8 mouse cellular contexts compared by ENCODE assay signal in genomic region chr11:77514832-77515636, GRCm38 (mm10). TPM values are rescaled to one million over a fixed set of nuclear protein-coding genes. Genes with fewer than 3 reads are reported as not detected.
A peak's percentile ranks its signal among the peaks of the same experiment; 100 is the strongest.
DNase-seq lines count a peak whose midpoint lies in the region; ATAC-seq and TF ChIP-seq lines count a peak whose summit lies in the region.

Abhd15 (plus strand) TSS chr11:77515121.

- H3K4me1 ChIP-seq in ES-Bruce4 (ENCODE audit: control insufficient read depth, insufficient read depth, low read length), result peaks cover 2% of the 10 kb centered on the region
- H3K4me1 ChIP-seq in heart, embryonic 16.5 days (ENCODE audit: control insufficient read depth, insufficient read depth, low read length), result peaks cover 25% of the 10 kb centered on the region

- no peak for TF ChIP-seq CTCF in ES-Bruce4 (IDR thresholded peaks at IDR 0.05; ENCODE audit: low read depth, low read length)

- peaks cover 3% of the 10 kb centered on the region; the same call in 1 of the 2 replicates for H3K27me3 ChIP-seq in ES-Bruce4 (ENCODE audit: control insufficient read depth, insufficient read depth, low read length, poor library complexity, severe bottlenecking)
- H3K27me3 ChIP-seq in heart, embryonic 16.5 days (ENCODE audit: control insufficient read depth, insufficient read depth, low read length), result peaks cover 4% of the 10 kb centered on the region; the same call in 1 of the 2 replicates

- peak within 1 kb of the TSS; percentile 98 for H3K4me2 ChIP-seq in heart, embryonic 16.5 days (ENCODE audit: low read depth, low read length)

- peak within 1 kb of the TSS; percentile 78 for H3K9ac ChIP-seq in ES-Bruce4 (ENCODE audit: low read depth, poor library complexity, severe bottlenecking)
- H3K9ac ChIP-seq in heart, embryonic 16.5 days (ENCODE audit: low read length), result peak within 1 kb of the TSS; percentile 78

- under 1% methylated on average over 72 of the region's 72 CpGs for WGBS in heart, embryonic 16.5 days

- TF ChIP-seq EP300 in ES-Bruce4 (IDR thresholded peaks at IDR 0.05; ENCODE audit: insufficient read depth, low read depth, low read length), result no peak

- no peaks in the 10 kb centered on the region for H3K36me3 ChIP-seq in ES-Bruce4 (ENCODE audit: control insufficient read depth, insufficient read depth, low read length, poor library complexity, severe bottlenecking)
- no peaks in the 10 kb centered on the region for H3K36me3 ChIP-seq in heart, embryonic 16.5 days (ENCODE audit: control insufficient read depth, insufficient read depth)

- H3K4me3 ChIP-seq in ES-Bruce4 (ENCODE audit: low read depth, low read length), result peak within 1 kb of the TSS; percentile 63
- H3K4me3 ChIP-seq in heart, embryonic 16.5 days (ENCODE audit: low read length), result peak within 1 kb of the TSS; percentile 74

- no peak within 1 kb of the TSS for H3K27ac ChIP-seq in ES-Bruce4 (ENCODE audit: insufficient read depth, low read length)
- peak within 1 kb of the TSS; percentile 58 for H3K27ac ChIP-seq in heart, embryonic 16.5 days (ENCODE audit: low read length)

- H3K9me3 ChIP-seq in ES-Bruce4 (replicated peaks; ENCODE audit: control insufficient read depth, insufficient read depth, low read length, poor library complexity, severe bottlenecking), result no peaks in the 10 kb centered on the region
- H3K9me3 ChIP-seq in heart, embryonic 16.5 days (replicated peaks; ENCODE audit: control insufficient read depth, low read length), result no peaks in the 10 kb centered on the region

- DNase-seq in adrenal gland, postnatal 4 days (ENCODE audit: low spot score in 2 of 2), result peak; percentile 67 to 77
- peak; percentile 91 for DNase-seq in kidney, postnatal 14 days
- DNase-seq in lung, postnatal 25 days (ENCODE audit: low spot score), result peak; percentile 85
- peak; percentile 92 for DNase-seq in retina, postnatal 1 day
- DNase-seq in urinary bladder, postnatal 25 days (ENCODE audit: low spot score), result peak; percentile 60

- TF ChIP-seq POLR2A in ES-Bruce4 (IDR thresholded peaks at IDR 0.05; ENCODE audit: insufficient read depth, low read length), result no peak

- peak; percentile 2; the same call in 1 of the 2 replicates for ATAC-seq in erythroblast, adult 5-6 weeks (replicated peaks; ENCODE audit: low FRiP score, poor library complexity, severe bottlenecking)
- ATAC-seq in heart, embryonic 16.5 days (replicated peaks; ENCODE audit: extremely low read depth, insufficient read depth, low FRiP score), result peak; percentile 44

RNA-seq across cellular contexts. Expression of gene Abhd15, which starts in this region (rescaled TPM):
- not detected in 2 replicates for polyA plus RNA-seq in ES-Bruce4 (2011; ENCODE audit: insufficient read depth, insufficient read length, low read depth, missing spikeins)
- 10 to 100 TPM; 12.4 to 17.0 TPM for total RNA-seq in adrenal gland, postnatal 4 days (2021)
- 2.9 TPM in 1 of 2 replicates, not detected in the other for total RNA-seq in erythroblast, adult 5-6 weeks (2015; ENCODE audit: low replicate concordance)
- total RNA-seq in erythroblast, adult 5-6 weeks (2017; ENCODE audit: low replicate concordance), result 0.14 and 2.5 TPM in 2 replicates
- 3.2 TPM in 2 replicates for polyA plus RNA-seq in heart, embryonic 16.5 days (2015; fragmentation: Nextera tagmentation; extraction: Ambion mirVana)
